Mouse (Mus musculus) intestine, postnatal 0 days (tissue): ENCODE results near the gene Igfn1. TPM values are rescaled to one million over a fixed set of nuclear protein-coding genes. Genes with fewer than 3 reads are reported as not detected.

Source experiments
- ATAC-seq: fragments of 200-750 bp; cut with Nextera tagmentation; 2 replicates; pipeline ENCODE4 v1.8.0; 2017; ENCODE audit warnings: mild to moderate bottlenecking, moderate TSS enrichment, moderate library complexity
- H3K27ac ChIP-seq: fragments of 300-500 bp; sonication (generic); 2 replicates; pipeline ENCODE4 v1.5.1; 2014; ENCODE audit warnings: mild to moderate bottlenecking, low read depth, low read length, moderate library complexity
- H3K27me3 ChIP-seq: fragments of 300-500 bp; sonication (generic); replicated peaks from 2 replicates; pipeline ENCODE4 v1.6.1; 2014; ENCODE audit warnings: low read length, mixed read lengths; ENCODE audit not compliant: control insufficient read depth, insufficient read depth
- H3K36me3 ChIP-seq: fragments of 300-500 bp; sonication (generic); 2 replicates; pipeline ENCODE4 v1.6.1; 2014; ENCODE audit warnings: mild to moderate bottlenecking, moderate library complexity; ENCODE audit not compliant: control insufficient read depth, insufficient read depth
- H3K4me1 ChIP-seq: fragments of 300-500 bp; sonication (generic); replicated peaks from 2 replicates; pipeline ENCODE4 v1.6.1; 2014; ENCODE audit warnings: antibody characterized with exemption, low read length, mixed read lengths; ENCODE audit not compliant: control insufficient read depth, insufficient read depth
- H3K4me2 ChIP-seq: fragments of 300-500 bp; sonication (generic); replicated peaks from 2 replicates; pipeline ENCODE4 v1.6.1; 2014; ENCODE audit warnings: low read depth, mild to moderate bottlenecking, moderate library complexity
- H3K4me3 ChIP-seq: fragments of 300-500 bp; sonication (generic); 2 replicates; pipeline ENCODE4 v1.5.1; 2014; ENCODE audit warnings: low read depth, low read length
- H3K9ac ChIP-seq: fragments of 300-500 bp; sonication (generic); 2 replicates; pipeline ENCODE4 v1.6.1; 2014; ENCODE audit warnings: mild to moderate bottlenecking, low read depth, low read length
- H3K9me3 ChIP-seq: fragments of 300-500 bp; sonication (generic); 2 replicates; pipeline ENCODE4 v1.6.1; 2016; ENCODE audit warnings: mixed run types; ENCODE audit not compliant: control insufficient read depth
- CTCF ChIP-seq: sonication (generic); IDR thresholded peaks from 2 replicates; pipeline ENCODE4 v1.5.1; 2016; ENCODE audit warnings: low read depth, mild to moderate bottlenecking, control low read depth, antibody characterized with exemption, moderate library complexity
- WGBS: fragments of 180-500 bp; shearing (Covaris S2); extraction: QIAGEN DNeasy Blood & Tissue Kit; methylation state at CpG from one replicate; pipeline ENCODE4 v1.1.7; 2014; 5-methylcytosine and 5-hydroxymethylcytosine counted together
- polyA plus RNA-seq: library from polyadenylated mRNA; unstranded; fragments of >200 nt; fragmentation: Nextera tagmentation; extraction: Ambion mirVana; gene quantifications from 2 replicates; pipeline ENCODE4 v1.2.1, GENCODE M21; 2015

Igfn1 gene
- polyA plus RNA-seq, 1 experiment from 2014 or later, result 0.09 TPM

DNA sequence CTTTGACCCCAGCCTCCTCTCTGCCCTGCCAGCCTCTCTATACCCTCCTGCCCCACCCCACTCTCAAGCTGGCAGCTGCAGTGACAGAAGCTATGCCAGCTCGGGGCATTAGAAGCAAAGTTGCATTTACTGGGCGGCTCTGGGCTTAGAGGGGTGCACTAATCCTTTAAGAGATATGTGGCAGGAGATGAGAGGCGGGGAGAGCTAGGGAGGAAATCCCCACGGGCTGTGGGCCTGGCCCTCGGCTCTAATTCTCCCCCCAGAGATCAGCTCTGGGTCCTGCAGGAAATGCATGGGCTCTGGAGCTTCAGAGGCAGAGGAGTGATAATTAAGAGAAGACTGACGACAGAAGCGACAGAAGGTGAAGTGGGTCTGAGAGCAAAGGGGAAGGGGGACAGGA, 26.8 kb upstream of the Igfn1 start:
- WGBS, result 57% methylated on average over 7 of the region's 7 CpGs
- no peak for TF ChIP-seq CTCF
- H3K4me3 ChIP-seq, result no peak overlapping the region
- peaks cover 54% of the 10 kb centered on the region for H3K36me3 ChIP-seq
- no peaks in the 10 kb centered on the region for H3K9me3 ChIP-seq
- no peak overlapping the region for H3K9ac ChIP-seq
- no peaks in the 10 kb centered on the region for H3K4me1 ChIP-seq
- H3K4me2 ChIP-seq, result no peak overlapping the region
- ATAC-seq, result no peak
- H3K27me3 ChIP-seq, result no peaks in the 10 kb centered on the region
- no peak overlapping the region for H3K27ac ChIP-seq

DNA sequence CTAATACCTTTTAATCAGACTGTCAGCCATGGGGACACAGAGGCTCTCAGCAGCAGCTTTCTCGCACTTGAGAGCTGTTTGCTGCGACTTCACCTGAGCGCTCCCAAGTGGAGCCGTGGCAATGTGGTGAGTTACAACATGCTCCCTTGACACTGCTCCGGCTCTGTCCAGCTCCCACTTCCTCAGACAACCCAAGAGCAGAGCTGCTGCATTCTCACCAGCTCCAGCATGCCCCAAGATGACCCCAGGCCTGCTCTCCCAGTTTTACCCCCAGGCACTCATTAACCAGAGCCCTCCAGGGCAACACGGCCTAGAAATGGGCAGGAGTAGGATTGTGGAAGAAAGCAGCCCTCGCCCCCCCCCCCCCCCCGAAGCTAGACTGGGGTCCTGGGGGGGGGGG, 25.6 kb upstream of the Igfn1 start:
- no peaks in the 10 kb centered on the region for H3K4me1 ChIP-seq
- H3K27ac ChIP-seq, result no peak overlapping the region; the same call in 1 of the 2 replicates
- no peaks in the 10 kb centered on the region for H3K27me3 ChIP-seq
- H3K4me3 ChIP-seq, result no peak overlapping the region
- peaks cover 67% of the 10 kb centered on the region for H3K36me3 ChIP-seq
- no peaks in the 10 kb centered on the region for H3K9me3 ChIP-seq
- TF ChIP-seq CTCF, result no peak
- WGBS, result 75% methylated on average over 6 of the region's 8 CpGs
- H3K4me2 ChIP-seq, result no peak overlapping the region
- H3K9ac ChIP-seq, result no peak overlapping the region
- ATAC-seq, result no peak

DNA sequence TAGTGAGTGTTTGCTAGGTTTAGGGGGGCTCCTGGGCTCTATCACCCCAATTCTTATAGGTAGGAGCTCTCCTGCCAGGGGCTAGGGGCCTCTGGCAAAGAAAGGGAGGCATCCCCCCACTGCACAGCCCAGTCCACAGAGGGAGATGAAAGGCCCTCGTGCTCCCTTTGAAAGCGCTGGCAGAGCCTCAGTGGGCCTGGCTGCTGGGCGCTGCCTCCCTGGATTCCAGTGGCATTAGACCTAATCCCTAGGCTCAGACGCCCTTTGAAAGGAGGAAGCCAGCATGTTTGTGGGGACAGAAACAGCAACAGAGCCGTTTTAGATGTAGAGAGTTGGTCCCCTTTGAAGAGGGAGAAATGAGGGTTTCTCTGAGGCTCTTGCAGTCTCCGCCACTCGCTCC, 24.1 kb upstream of the Igfn1 start:
- Histone ChIP-seq H3K27ac (no peak overlapping the region), H3K4me1 (no peaks in the 10 kb centered on the region), H3K9me3 (no peaks in the 10 kb centered on the region), H3K27me3 (no peaks in the 10 kb centered on the region), H3K4me2 (no peak overlapping the region), H3K9ac (no peak overlapping the region), H3K4me3 (no peak overlapping the region), H3K36me3 (peaks cover 76% of the 10 kb centered on the region)
- WGBS, result 73% methylated on average over 7 of the region's 7 CpGs
- no peak for ATAC-seq
- no peak for TF ChIP-seq CTCF

DNA sequence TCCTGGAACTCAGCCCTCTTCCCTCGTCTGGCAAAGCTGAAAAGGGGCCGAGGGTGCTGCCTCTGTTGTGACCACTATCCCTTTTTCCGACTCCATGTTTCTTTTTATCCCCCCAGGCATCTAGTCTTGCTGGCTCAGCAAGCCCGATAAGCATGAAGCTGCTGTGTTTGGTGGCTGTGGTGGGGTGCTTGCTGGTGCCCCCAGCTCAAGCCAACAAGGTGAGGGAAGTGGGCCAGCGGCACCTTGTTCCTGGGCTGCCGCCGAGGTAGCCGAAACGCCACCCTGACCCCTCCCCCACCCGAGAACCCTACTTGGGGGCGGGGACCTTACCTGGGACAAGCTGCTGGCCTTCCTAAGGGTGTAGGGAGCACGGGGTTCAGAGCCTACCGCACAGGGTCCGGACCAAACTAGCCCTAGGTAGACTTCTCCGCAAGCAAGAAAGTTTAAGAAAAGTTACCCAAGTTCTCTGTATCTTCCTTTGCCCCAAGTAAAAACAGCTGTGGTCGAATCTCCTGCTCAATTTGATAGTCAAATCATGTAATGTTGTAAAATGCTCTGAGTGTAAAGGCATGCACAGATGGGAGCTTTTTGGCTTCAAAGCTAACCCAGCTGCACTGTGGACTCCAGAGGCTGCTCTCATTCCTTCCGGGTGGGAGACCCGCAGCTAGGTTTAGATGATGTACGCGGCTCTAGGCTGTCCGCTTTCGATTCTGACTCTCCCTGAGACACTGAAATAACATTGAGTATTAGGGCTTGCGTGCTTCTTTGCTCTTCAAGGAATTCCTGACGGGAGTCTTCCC, 12.4 kb upstream of the Igfn1 start:
- Histone ChIP-seq H3K27ac (peak overlapping the region; percentile 73), H3K27me3 (no peaks in the 10 kb centered on the region), H3K36me3 (peaks cover 21% of the 10 kb centered on the region), H3K4me1 (no peaks in the 10 kb centered on the region), H3K4me3 (peak overlapping the region; percentile 92), H3K9me3 (no peaks in the 10 kb centered on the region), H3K4me2 (peak overlapping the region; percentile 97), H3K9ac (peak overlapping the region; percentile 81)
- TF ChIP-seq CTCF, result no peak
- ATAC-seq, result peak; percentile 44
- WGBS, result 4% methylated on average over 24 of the region's 24 CpGs

GRCm38 (mm10) chr1:136017907-136018313, 11.8 kb upstream of the Igfn1 start:
- no peak for TF ChIP-seq CTCF
- H3K4me2 ChIP-seq, result peak overlapping the region; percentile 97
- H3K9me3 ChIP-seq, result no peaks in the 10 kb centered on the region
- peak overlapping the region; percentile 92 for H3K4me3 ChIP-seq
- peak overlapping the region; percentile 81 for H3K9ac ChIP-seq
- 0% methylated on average over 22 of the region's 22 CpGs for WGBS
- H3K36me3 ChIP-seq, result peaks cover 14% of the 10 kb centered on the region
- H3K27ac ChIP-seq, result peak overlapping the region; percentile 73
- no peaks in the 10 kb centered on the region for H3K27me3 ChIP-seq
- peak; percentile 94 for ATAC-seq
- no peaks in the 10 kb centered on the region for H3K4me1 ChIP-seq

- TF ChIP-seq CTCF, result no peak
- Histone ChIP-seq H3K4me3 (no peak overlapping the region), H3K27ac (no peak overlapping the region), H3K9ac (no peak overlapping the region), H3K27me3 (no peaks in the 10 kb centered on the region), H3K4me1 (no peaks in the 10 kb centered on the region), H3K4me2 (peak overlapping the region; percentile 97; the same call in 1 of the 2 replicates), H3K9me3 (no peaks in the 10 kb centered on the region), H3K36me3 (peaks cover 11% of the 10 kb centered on the region)
- peak; percentile 50 for ATAC-seq
- WGBS, result 63% methylated on average over 2 of the region's 2 CpGs
These were observed 11.2 kb upstream of the Igfn1 start for GRCm38 (mm10) chr1:136017307-136017706.
